In the genomic region with DNA sequence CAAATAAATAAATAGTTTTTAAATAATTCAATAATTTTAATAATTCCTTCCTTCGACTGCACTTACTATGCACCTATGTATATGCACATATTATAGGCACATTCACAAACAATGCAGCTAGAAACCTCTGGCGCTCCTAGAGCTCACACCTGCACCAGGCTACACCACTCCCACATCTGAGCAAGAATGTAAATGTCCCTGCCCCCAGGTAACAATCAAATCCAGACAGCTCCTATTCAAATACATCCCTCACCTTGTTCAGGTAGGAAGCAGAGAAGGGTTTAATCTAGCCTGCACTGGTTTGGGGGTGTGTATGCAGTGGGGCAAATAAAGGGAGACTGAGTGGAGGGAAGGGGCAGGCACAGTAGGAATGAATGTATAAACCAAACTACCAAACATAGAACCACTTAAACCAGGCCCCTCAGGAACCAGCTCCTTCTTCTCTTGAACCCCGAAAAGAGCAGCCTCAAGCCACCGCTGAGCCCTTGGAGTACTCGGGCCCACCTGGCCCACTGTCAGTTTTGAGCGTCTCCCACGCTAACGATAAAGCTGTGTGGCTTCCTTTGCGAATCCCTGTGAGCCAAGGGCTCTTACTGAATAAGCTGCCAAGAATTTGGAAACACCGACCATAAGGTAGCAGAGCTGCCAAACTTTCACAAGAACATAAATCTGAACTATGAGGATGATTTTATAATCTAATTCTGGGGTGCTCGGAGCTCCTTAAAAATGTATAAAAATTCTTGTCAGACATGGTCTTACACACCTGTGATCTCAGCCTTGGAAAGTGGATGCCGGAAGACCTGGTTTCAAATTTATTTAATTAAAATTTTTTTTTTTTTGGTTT, we compare ENCODE assay signal across 15 mouse cellular contexts. TPM values are rescaled to one million over a fixed set of nuclear protein-coding genes. Genes with fewer than 3 reads are reported as not detected.
DNase-seq lines count a peak whose midpoint lies in the region.
"Had no signal": no experiment of that assay in that cellular context is flagged by ENCODE, and none has a peak within 500 bp of the region (broad histone marks: within the 10 kb centered on the region; RNA-seq: fewer than 3 reads in every experiment).

No protein-coding gene starts in this region.

- peak; percentile 16 for DNase-seq in layer of hippocampus, adult 9-11 months
- DNase-seq in layer of hippocampus, postnatal 10 days (ENCODE audit: low spot score in 2 of 2): no peak
- peak; percentile 17 for DNase-seq in thymus, postnatal 4 days
- no peak for DNase-seq in thymus, postnatal 0 days (ENCODE audit: low spot score)
- DNase-seq in brain, adult 2 months (ENCODE audit: low read depth, low spot score): peak; percentile 56
- DNase-seq in embryo, embryonic 10 days (ENCODE audit: low spot score): no peak
- no peak for DNase-seq in gastrocnemius, adult 18-20 months (ENCODE audit: low spot score)
- DNase-seq: cerebellum, postnatal 14 days; heart, adult 18-20 months; kidney, postnatal 36 days; lung, postnatal 10 days; midbrain, embryonic 14.5 days had no signal

RNA-seq across cellular contexts. Expression of gene Lgals9, which starts 6.3 kb away (rescaled TPM):
- total RNA-seq in layer of hippocampus, postnatal 10 days (2021): 1 to 10 TPM; 6.6 to 7.1 TPM
- 421 and 488 TPM in 2 replicates for polyA plus RNA-seq in thymus, postnatal 0 days (2015; fragmentation: Nextera tagmentation; extraction: Ambion mirVana)
- total RNA-seq in gastrocnemius, adult 18-20 months (2021): 1 to 10 TPM; 6.0 to 9.3 TPM

RNA-seq across cellular contexts. Expression of gene Nos2, which starts 57.8 kb away (rescaled TPM):
- 1 to 10 TPM; 1.5 to 2.3 TPM for total RNA-seq in layer of hippocampus, postnatal 10 days (2021)
- polyA plus RNA-seq in thymus, postnatal 0 days (2015; fragmentation: Nextera tagmentation; extraction: Ambion mirVana): 0.92 and 0.96 TPM in 2 replicates
- 1 to 10 TPM in 1 of 2 experiments, under 1 TPM in 1; 0.66 to 1.7 TPM for total RNA-seq in gastrocnemius, adult 18-20 months (2021)
- total RNA-seq: G1E; hematopoietic stem cell, adult 5-6 weeks; megakaryocyte progenitor cell, adult 5-6 weeks had no signal
- polyA plus RNA-seq: G1E had no signal

Comparison
In these comparisons a context has a peak if more than half of its experiments do, and no peak if none do; other contexts are left out.
1. DNase-seq: peak in layer of hippocampus, adult 9-11 months (single experiment), thymus, postnatal 4 days (single experiment) and brain, adult 2 months (single experiment); none in layer of hippocampus, postnatal 10 days (0 of 2), thymus, postnatal 0 days (single experiment), embryo, embryonic 10 days (single experiment) and gastrocnemius, adult 18-20 months (single experiment).